Mouse (Mus musculus): Measurements from ENCODE around the gene Glce.

DNA sequence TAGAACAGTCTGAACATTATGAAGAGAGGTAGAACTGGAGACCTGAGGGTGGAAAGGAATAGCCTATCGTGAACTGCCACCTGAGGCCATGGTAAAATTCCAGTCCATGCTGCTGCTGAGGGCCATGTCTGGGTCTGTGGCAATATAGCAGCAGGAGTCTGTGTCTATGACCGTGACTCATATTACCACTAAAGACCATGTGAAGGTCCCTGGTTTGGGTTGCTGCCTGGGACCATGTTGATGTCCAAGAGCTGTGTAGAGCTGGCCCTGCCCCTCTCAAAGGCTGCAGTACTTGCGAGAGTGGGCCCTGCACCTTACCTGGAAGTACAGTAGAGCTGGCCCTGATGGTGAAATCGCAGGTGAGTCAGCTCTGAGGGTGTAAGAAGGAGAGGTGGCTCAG lies 37.6 kb downstream of the Glce start:
- TF ChIP-seq CTCF (IDR thresholded peaks at IDR 0.05; ENCODE audit: low read depth), result no peak
- no peak for TF ChIP-seq EP300 (IDR thresholded peaks at IDR 0.05; ENCODE audit: low read depth)

Measured in liver, postnatal 0 days (tissue).